Mouse (Mus musculus) retina, postnatal 7 days (tissue): ENCODE measurements at regions not wholly inside any gene's neighbourhood (a gene's known extent, or its start where the extent isn't known, plus 50 kb on each side); places are given as distances from the start of the nearest gene placed in this dataset.

Experiments used
- DNase-seq: peaks from one replicate; pipeline ENCODE4 v3.0.0-alpha.2; 2012; ENCODE audit warnings: low read depth, low spot score

GRCm38 (mm10) chr14:98937933-98938332 is 56.2 kb downstream of the Rpl36a-ps1 start:
- no peak for DNase-seq

DNA sequence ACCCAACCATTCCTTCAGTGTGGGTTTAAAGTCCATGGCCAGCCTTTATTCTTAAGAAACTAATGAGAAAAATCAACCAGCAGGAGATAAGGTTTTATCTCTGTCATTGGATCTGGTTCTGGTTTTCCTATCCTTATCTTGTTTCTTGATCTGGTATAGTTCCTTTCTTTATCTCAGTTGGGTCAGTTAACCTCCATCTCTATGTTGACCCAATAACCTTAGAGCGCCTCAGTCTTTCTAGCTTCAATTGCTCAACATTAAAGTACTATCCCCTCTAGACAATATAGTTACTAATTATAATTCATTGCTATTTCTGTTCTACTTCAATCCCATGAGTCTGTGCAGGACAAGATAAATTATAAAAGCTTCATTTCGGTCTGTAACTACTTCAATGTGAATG is 56.7 kb downstream of the Rpl36a-ps1 start:
- DNase-seq: no peak

DNA sequence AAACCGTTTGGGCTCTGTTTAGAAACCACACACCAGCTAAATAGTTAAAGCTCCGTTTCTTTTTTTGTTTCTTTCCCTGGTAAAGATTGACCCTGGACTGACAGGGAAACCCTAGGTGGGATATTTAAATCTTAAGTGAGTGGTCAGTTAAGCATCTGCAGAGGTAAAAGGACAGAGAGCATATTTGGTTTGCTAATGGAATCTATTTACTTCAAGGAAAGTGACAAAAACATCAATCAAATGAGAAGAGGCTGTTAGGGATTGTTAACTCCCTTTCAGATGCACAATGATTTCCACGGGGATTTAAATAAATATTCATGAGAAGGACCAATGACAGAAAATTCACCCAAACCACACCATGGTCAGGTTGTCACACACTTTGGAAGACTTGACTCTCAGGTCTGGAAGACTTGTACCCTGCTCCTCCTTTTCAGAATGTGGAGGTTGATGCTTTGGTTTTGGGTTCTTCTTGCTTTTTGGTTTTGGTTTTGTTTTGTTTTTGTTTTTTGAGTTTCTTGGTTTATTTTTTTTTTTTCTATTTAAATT is 60.7 kb downstream of the Rpl36a-ps1 start:
- no peak for DNase-seq

DNA sequence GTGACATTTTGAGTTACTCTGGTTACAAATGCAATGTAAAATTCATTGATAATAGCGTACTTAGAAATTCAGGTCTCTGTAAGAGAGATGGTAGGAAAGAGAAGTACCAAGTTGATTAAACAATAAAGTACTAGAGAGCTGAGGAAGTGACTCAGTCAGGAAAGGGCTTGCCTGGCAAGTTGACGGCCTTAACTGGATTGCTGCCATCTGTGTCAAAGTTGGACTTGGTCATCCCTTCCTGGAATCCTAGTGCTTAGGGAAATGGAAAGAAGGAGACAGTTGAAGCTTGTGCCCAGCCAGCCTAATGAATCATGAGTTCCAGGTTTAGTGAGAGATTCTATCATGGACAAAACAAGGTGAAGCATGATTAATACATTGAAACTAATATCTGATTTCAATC is 64.8 kb downstream of the Rpl36a-ps1 start:
- no peak for DNase-seq

GRCm38 (mm10) chr14:98908234-98908633 is 85.9 kb downstream of the Rpl36a-ps1 start:
- DNase-seq: no peak

- no peak for DNase-seq
Measured at GRCm38 (mm10) chr14:98898876-98899275, 95.2 kb downstream of the Rpl36a-ps1 start.

DNA sequence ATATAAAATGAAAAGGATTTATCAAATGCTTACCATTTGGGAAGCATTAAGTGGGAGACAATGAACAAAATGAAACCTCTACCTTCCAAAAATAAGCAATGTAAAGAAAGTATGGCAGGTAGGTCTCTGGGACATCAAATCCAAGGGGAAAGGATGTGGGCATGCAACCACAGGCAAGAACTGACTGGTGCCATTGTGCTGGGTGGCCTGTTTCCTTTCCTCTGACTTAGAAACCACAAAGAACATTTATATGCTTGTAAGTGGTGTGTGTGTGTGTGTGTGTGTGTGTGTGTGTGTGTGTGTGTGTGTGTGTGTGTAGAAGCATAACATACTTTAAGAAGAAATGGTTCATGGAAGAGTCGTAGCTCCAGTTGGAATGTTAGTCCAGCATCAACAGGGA is 96.7 kb downstream of the Rpl36a-ps1 start:
- no peak for DNase-seq

DNA sequence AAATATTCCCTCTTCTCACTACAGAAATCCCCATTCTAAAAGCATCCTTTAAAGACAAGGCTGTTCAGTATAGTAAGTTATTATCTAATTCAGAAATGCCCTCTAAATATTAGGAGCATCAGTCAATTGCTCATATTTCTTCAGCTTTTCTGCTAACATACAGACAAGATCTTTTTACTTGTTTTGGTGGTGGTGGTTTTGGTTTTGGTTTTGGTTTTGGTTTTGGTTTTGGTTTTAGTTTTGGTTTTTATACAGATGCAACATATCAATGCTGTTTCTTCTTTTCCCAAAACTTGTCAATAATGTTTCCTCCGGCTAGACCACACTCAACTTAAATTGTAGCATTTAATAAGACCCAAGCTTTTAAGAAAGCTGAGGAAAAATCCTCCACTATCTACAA is 98.2 kb downstream of the Rpl36a-ps1 start:
- DNase-seq: no peak

DNA sequence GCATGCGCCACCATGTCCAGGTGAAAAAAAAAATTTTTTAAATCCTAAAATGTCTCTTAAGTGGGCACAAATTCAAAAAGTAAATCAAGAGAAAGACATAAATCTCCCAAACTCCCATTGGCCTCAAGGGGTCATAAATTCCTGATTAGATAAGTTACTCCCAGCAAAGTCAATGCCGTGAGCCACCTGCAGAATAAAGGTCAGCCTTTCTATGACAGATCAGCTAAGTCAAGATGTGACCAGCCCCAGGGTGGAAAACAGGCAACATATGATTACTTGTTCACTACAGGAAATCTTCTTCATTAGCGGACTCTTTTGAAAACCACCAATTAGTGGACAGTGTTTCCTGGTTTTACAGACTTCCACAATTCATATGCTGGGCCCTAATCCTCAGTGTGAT is 101.4 kb downstream of the Rpl36a-ps1 start:
- no peak for DNase-seq

GRCm38 (mm10) chr14:98891252-98891947 is 102.7 kb downstream of the Rpl36a-ps1 start:
- DNase-seq: no peak

DNA sequence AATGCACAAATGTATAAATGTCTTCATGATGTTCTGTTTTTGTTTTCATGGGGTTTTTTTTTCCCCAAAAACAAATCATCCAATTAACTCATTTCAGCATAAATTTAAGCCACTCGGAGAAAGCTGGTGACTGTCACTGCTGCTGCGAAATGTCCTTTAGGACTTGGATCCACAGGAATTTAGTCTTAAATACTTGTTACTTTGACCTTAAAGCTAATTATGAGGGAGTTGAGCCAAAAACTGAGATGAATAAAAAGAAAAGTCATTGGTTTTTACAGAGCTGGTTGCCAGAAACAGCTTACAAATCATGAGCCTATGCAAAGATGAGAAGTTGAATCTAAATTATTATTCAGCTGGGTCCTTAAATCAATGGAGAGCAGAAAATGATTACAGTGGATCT is 106.5 kb downstream of the Rpl36a-ps1 start:
- DNase-seq: no peak

GRCm38 (mm10) chr14:98886982-98887381 is 107.1 kb downstream of the Rpl36a-ps1 start:
- DNase-seq: peak; percentile 1

GRCm38 (mm10) chr14:98882586-98882985 is 111.5 kb downstream of the Rpl36a-ps1 start:
- DNase-seq: no peak

GRCm38 (mm10) chr14:98877956-98878355 is 116.2 kb downstream of the Rpl36a-ps1 start:
- no peak for DNase-seq

GRCm38 (mm10) chr14:98873446-98873845 is 120.7 kb downstream of the Rpl36a-ps1 start:
- no peak for DNase-seq

- DNase-seq: no peak
Measured at GRCm38 (mm10) chr14:98869888-98870287, 124.2 kb downstream of the Rpl36a-ps1 start.

DNA sequence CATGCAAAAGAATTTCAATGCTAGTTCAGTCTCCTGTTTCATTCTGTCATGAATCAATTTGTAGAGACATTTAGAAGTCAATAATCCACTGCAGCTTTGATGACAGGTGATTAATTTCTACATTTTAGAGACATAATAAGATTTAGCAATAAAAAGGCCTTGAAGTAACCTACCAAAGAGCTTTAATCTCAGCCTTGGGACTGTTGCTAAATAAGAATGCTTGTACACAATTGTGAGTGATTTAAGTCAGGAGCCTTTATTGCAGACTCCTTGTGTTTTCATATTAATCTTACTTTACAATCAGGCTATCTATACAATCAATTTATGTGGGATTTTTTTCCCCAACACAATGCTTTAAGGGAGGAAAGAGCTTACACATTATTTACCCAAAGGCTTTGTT is 127.2 kb downstream of the Rpl36a-ps1 start:
- no peak for DNase-seq

DNA sequence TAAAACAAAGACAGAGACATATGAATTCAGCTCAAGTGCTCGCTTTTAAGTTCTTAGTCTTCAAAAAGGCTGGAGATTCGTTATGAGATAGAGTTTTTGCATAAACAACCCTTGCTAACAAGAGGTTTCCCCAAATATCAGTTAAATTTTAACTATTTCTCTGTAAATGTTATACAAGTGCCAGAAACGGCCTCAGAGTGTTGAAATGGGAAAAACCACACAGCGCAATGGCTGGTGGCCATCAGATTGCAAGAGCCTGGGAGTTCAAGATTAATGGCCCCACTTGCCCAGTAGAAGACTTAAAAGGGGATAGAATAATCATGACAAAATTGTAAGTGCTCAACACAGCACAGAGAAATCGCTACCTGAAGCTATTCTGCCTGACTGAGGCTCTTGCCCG is 130.1 kb downstream of the Rpl36a-ps1 start:
- no peak for DNase-seq

DNA sequence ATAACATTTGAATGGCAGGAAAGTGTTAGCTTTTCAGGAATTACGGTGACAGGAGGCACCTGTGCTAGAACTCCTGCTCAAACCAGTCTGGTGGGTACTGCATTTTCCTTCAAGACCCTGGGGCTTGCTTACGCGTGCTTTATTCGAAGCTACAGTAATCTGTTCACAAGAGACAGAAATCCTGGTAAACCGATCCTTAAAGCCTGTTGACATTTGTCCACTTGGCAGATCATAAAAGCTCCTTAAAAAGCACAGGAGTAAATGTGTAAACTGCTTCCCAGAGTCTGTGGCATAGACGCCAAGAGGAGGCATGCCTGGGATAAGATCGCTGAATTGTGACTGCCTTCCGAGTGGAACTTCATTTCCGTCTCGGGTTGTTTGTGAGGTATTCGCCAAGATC is 130.5 kb downstream of the Rpl36a-ps1 start:
- DNase-seq: no peak

GRCm38 (mm10) chr14:98862095-98862735 is 131.9 kb downstream of the Rpl36a-ps1 start:
- no peak for DNase-seq

GRCm38 (mm10) chr14:98858801-98859200 is 135.3 kb downstream of the Rpl36a-ps1 start:
- no peak for DNase-seq

DNA sequence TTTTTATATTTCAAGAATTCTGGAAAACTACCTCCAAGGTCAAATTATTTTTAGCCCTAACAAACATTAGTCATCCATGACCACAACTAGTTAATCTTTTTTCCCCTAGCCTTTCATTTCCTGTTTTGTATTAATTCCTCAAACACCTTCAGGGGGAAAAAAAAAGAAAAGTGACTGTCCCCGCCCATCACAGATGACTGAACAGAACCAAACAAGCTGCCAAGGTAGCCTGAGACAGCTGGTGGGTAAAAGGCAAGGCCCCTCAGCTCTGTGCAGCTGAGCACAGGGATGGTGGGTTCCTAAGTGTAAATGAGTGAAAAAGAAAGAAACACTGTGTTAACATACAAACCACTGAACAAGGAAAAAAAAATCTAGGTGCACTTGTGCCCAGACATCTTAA is 145.6 kb downstream of the Rpl36a-ps1 start:
- DNase-seq: no peak

DNA sequence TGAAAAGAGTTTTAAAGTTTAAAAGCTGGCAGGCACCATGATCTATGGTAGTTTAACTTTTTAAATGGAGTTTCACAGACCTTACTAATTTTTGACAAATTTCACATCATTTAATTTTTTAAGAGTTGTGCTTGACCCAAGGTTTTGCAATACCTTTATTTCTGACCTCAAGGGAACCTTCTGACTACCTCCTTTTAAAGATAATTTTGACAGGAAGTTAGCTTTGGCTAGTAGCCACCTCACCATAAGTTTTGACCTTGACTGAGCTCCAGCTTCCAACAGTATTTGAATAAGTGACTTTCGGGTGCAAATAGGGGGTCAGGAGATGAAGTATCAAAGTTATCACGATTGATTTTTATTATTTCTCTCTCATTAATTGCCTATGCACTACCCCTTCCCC is 149.9 kb downstream of the Rpl36a-ps1 start:
- DNase-seq: no peak
